In genomic region chr5:106652220-106652753, GRCm38 (mm10) we compare ENCODE assay signal across 27 mouse cellular contexts. TPM values are rescaled to one million over a fixed set of nuclear protein-coding genes. Genes with fewer than 3 reads are reported as not detected.
DNase-seq lines count a peak whose midpoint lies in the region; ATAC-seq and TF ChIP-seq lines count a peak whose summit lies in the region.
"Had no signal": no experiment of that assay in that cellular context is flagged by ENCODE, and none has a peak within 500 bp of the region (broad histone marks: within the 10 kb centered on the region; RNA-seq: fewer than 3 reads in every experiment).

No protein-coding gene starts in this region.

- H3K27me3 ChIP-seq in liver, embryonic 12.5 days (replicated peaks), result no peaks in the 10 kb centered on the region
- no peaks in the 10 kb centered on the region for H3K27me3 ChIP-seq in liver, embryonic 11.5 days (replicated peaks; ENCODE audit: control insufficient read depth, insufficient read depth, low read length)
- H3K27me3 ChIP-seq in midbrain, embryonic 11.5 days (ENCODE audit: control insufficient read depth, insufficient read depth, low read length), result no peaks in the 10 kb centered on the region
- H3K27me3 ChIP-seq in midbrain, embryonic 14.5 days (ENCODE audit: control insufficient read depth, insufficient read depth, low read length), result no peaks in the 10 kb centered on the region
- no peaks in the 10 kb centered on the region for H3K27me3 ChIP-seq in liver, embryonic 16.5 days (ENCODE audit: control insufficient read depth, insufficient read depth, low read depth, low read length)
- H3K27me3 ChIP-seq in forebrain, postnatal 0 days (ENCODE audit: insufficient read depth, low read length), result no peaks in the 10 kb centered on the region
- H3K27me3 ChIP-seq: embryonic facial prominence, embryonic 13.5 days; forebrain, embryonic 12.5 days; heart, embryonic 13.5 days; hindbrain, embryonic 15.5 days had no signal

- H3K4me1 ChIP-seq in liver, embryonic 12.5 days, result peaks cover 24% of the 10 kb centered on the region
- peaks cover 6% of the 10 kb centered on the region; the same call in 1 of the 2 replicates for H3K4me1 ChIP-seq in liver, embryonic 11.5 days (replicated peaks; ENCODE audit: control insufficient read depth, insufficient read depth, low read length)
- H3K4me1 ChIP-seq in midbrain, embryonic 11.5 days (ENCODE audit: control insufficient read depth, insufficient read depth, low read length), result no peaks in the 10 kb centered on the region
- no peaks in the 10 kb centered on the region for H3K4me1 ChIP-seq in midbrain, embryonic 14.5 days (ENCODE audit: control insufficient read depth, insufficient read depth, low read length)
- H3K4me1 ChIP-seq in liver, embryonic 16.5 days (ENCODE audit: control insufficient read depth, low read depth, low read length), result peaks cover 7% of the 10 kb centered on the region
- H3K4me1 ChIP-seq in forebrain, postnatal 0 days (ENCODE audit: insufficient read depth), result no peaks in the 10 kb centered on the region
- H3K4me1 ChIP-seq: embryonic facial prominence, embryonic 13.5 days; forebrain, embryonic 12.5 days; hindbrain, embryonic 15.5 days had no signal

- H3K27ac ChIP-seq in liver, embryonic 12.5 days, result 0 out of 2 replicates have a peak overlapping the region, but pooled peaks have one; percentile 2
- H3K27ac ChIP-seq in liver, embryonic 11.5 days (ENCODE audit: low read depth, low read length), result no peak overlapping the region
- H3K27ac ChIP-seq in midbrain, embryonic 11.5 days (ENCODE audit: low read depth, low read length), result no peak overlapping the region
- no peak overlapping the region for H3K27ac ChIP-seq in midbrain, embryonic 14.5 days (replicated peaks; ENCODE audit: low read depth, low read length)
- peak overlapping the region; percentile 56 for H3K27ac ChIP-seq in liver, embryonic 16.5 days (ENCODE audit: low read length)
- no peak overlapping the region for H3K27ac ChIP-seq in forebrain, postnatal 0 days (ENCODE audit: low read depth, low read length)
- H3K27ac ChIP-seq: embryonic facial prominence, embryonic 13.5 days; forebrain, embryonic 12.5 days; heart, embryonic 13.5 days; hindbrain, embryonic 15.5 days had no signal

- 75% methylated on average over 4 of the region's 4 CpGs for WGBS in liver, embryonic 12.5 days (ENCODE audit: insufficient replicate concordance)
- WGBS in liver, embryonic 11.5 days, result 84% methylated on average over 4 of the region's 4 CpGs
- 88% methylated on average over 4 of the region's 4 CpGs for WGBS in midbrain, embryonic 11.5 days
- 96% methylated on average over 4 of the region's 4 CpGs for WGBS in midbrain, embryonic 14.5 days
- 61% methylated on average over 4 of the region's 4 CpGs for WGBS in liver, embryonic 16.5 days (ENCODE audit: insufficient replicate concordance)
- WGBS in forebrain, postnatal 0 days, result 92% methylated on average over 4 of the region's 4 CpGs

- no peak for DNase-seq in liver, embryonic 11.5 days (ENCODE audit: low spot score)
- peak; percentile 41 for DNase-seq in midbrain, embryonic 11.5 days (ENCODE audit: low spot score, missing footprints)
- no peak for DNase-seq in midbrain, embryonic 14.5 days
- DNase-seq in forebrain, postnatal 0 days, result no peak
- no peak for DNase-seq in spleen, postnatal 4 days (ENCODE audit: low spot score in 2 of 2)
- DNase-seq: adrenal gland, postnatal 25 days; B cell, adult 2 months; cerebellum, adult 18-20 months; cerebellum, adult 9-11 months; cerebellum, postnatal 36 days; gastrocnemius, postnatal 14 days; heart, postnatal 36 days had no signal

- no peak for TF ChIP-seq CTCF in forebrain, postnatal 0 days (IDR thresholded peaks at IDR 0.05; ENCODE audit: low read depth)

- H3K36me3 ChIP-seq in liver, embryonic 12.5 days, result peaks cover 43% of the 10 kb centered on the region
- H3K36me3 ChIP-seq in liver, embryonic 11.5 days (ENCODE audit: control insufficient read depth, insufficient read depth, low read length), result peaks cover 8% of the 10 kb centered on the region; the same call in 1 of the 2 replicates
- H3K36me3 ChIP-seq in midbrain, embryonic 11.5 days (ENCODE audit: control insufficient read depth, insufficient read depth, low read length), result peaks cover 4% of the 10 kb centered on the region
- no peaks in the 10 kb centered on the region; the same call in 1 of the 2 replicates for H3K36me3 ChIP-seq in midbrain, embryonic 14.5 days (ENCODE audit: control insufficient read depth, insufficient read depth, low read length)
- no peaks in the 10 kb centered on the region; the same call in 1 of the 2 replicates for H3K36me3 ChIP-seq in liver, embryonic 16.5 days (ENCODE audit: control insufficient read depth, insufficient read depth)
- H3K36me3 ChIP-seq in forebrain, postnatal 0 days (ENCODE audit: insufficient read depth), result no peaks in the 10 kb centered on the region; the same call in 1 of the 2 replicates
- H3K36me3 ChIP-seq: hindbrain, embryonic 15.5 days had no signal

- no peaks in the 10 kb centered on the region for H3K9me3 ChIP-seq in liver, embryonic 12.5 days (replicated peaks)
- no peaks in the 10 kb centered on the region for H3K9me3 ChIP-seq in liver, embryonic 11.5 days (ENCODE audit: control insufficient read depth, low read length)
- H3K9me3 ChIP-seq in midbrain, embryonic 11.5 days (ENCODE audit: control insufficient read depth, low read length), result no peaks in the 10 kb centered on the region
- H3K9me3 ChIP-seq in midbrain, embryonic 14.5 days (ENCODE audit: control insufficient read depth, low read length), result no peaks in the 10 kb centered on the region
- H3K9me3 ChIP-seq in liver, embryonic 16.5 days (replicated peaks; ENCODE audit: control insufficient read depth, low read length), result no peaks in the 10 kb centered on the region
- H3K9me3 ChIP-seq in forebrain, postnatal 0 days (ENCODE audit: low read length), result no peaks in the 10 kb centered on the region
- H3K9me3 ChIP-seq: embryonic facial prominence, embryonic 13.5 days; forebrain, embryonic 12.5 days; G1E; heart, embryonic 13.5 days; hindbrain, embryonic 15.5 days had no signal

- H3K4me2 ChIP-seq in liver, embryonic 12.5 days, result no peak overlapping the region
- no peak overlapping the region for H3K4me2 ChIP-seq in liver, embryonic 11.5 days
- no peak overlapping the region for H3K4me2 ChIP-seq in midbrain, embryonic 11.5 days
- no peak overlapping the region for H3K4me2 ChIP-seq in midbrain, embryonic 14.5 days (ENCODE audit: low read length)
- H3K4me2 ChIP-seq in liver, embryonic 16.5 days (ENCODE audit: low read depth, low read length), result no peak overlapping the region
- H3K4me2 ChIP-seq in forebrain, postnatal 0 days (ENCODE audit: low read depth), result no peak overlapping the region
- H3K4me2 ChIP-seq: embryonic facial prominence, embryonic 13.5 days; forebrain, embryonic 12.5 days; heart, embryonic 13.5 days; hindbrain, embryonic 15.5 days had no signal

- H3K9ac ChIP-seq in liver, embryonic 12.5 days, result no peak overlapping the region
- no peak overlapping the region for H3K9ac ChIP-seq in liver, embryonic 11.5 days (ENCODE audit: low read depth, low read length)
- no peak overlapping the region for H3K9ac ChIP-seq in midbrain, embryonic 11.5 days (ENCODE audit: low read length)
- no peak overlapping the region for H3K9ac ChIP-seq in midbrain, embryonic 14.5 days (replicated peaks; ENCODE audit: low read length)
- no peak overlapping the region for H3K9ac ChIP-seq in liver, embryonic 16.5 days (ENCODE audit: low read depth, low read length)
- H3K9ac ChIP-seq in forebrain, postnatal 0 days, result no peak overlapping the region
- H3K9ac ChIP-seq: embryonic facial prominence, embryonic 13.5 days; forebrain, embryonic 12.5 days; heart, embryonic 13.5 days; hindbrain, embryonic 15.5 days had no signal

- no peak overlapping the region for H3K4me3 ChIP-seq in liver, embryonic 12.5 days
- H3K4me3 ChIP-seq in liver, embryonic 11.5 days (ENCODE audit: low read depth, low read length), result no peak overlapping the region
- no peak overlapping the region for H3K4me3 ChIP-seq in midbrain, embryonic 11.5 days (ENCODE audit: low read depth, low read length)
- no peak overlapping the region for H3K4me3 ChIP-seq in midbrain, embryonic 14.5 days (replicated peaks; ENCODE audit: low read depth, low read length)
- no peak overlapping the region for H3K4me3 ChIP-seq in liver, embryonic 16.5 days (ENCODE audit: low read depth, low read length)
- H3K4me3 ChIP-seq in forebrain, postnatal 0 days (ENCODE audit: low read depth, low read length), result no peak overlapping the region
- H3K4me3 ChIP-seq: embryonic facial prominence, embryonic 13.5 days; forebrain, embryonic 12.5 days; heart, embryonic 13.5 days; hindbrain, embryonic 15.5 days had no signal

- no peak for ATAC-seq in liver, embryonic 12.5 days
- ATAC-seq in liver, embryonic 11.5 days (replicated peaks; ENCODE audit: low FRiP score), result no peak
- ATAC-seq in midbrain, embryonic 11.5 days (ENCODE audit: low FRiP score), result no peak
- no peak for ATAC-seq in midbrain, embryonic 14.5 days (ENCODE audit: low FRiP score, low TSS enrichment)
- peak; percentile 83 for ATAC-seq in liver, embryonic 16.5 days (ENCODE audit: low read depth)
- no peak for ATAC-seq in forebrain, postnatal 0 days
- ATAC-seq: CD4-positive, CD25-positive, alpha-beta regulatory T cell, adult 4 months; forebrain, embryonic 16.5 days had no signal

RNA-seq across cellular contexts. Expression of gene Gm17304, which starts 43.4 kb away (rescaled TPM):
- polyA plus RNA-seq in liver, embryonic 12.5 days (2016; fragmentation: Nextera tagmentation; extraction: Ambion mirVana), result not detected in 2 replicates
- polyA plus RNA-seq in liver, embryonic 11.5 days (2014; fragmentation: Nextera tagmentation; extraction: Ambion mirVana), result not detected in 2 replicates
- polyA plus RNA-seq in midbrain, embryonic 11.5 days (2014; fragmentation: Nextera tagmentation; extraction: Ambion mirVana), result not detected in 2 replicates
- polyA plus RNA-seq in midbrain, embryonic 14.5 days (2014; fragmentation: Nextera tagmentation; extraction: Ambion mirVana), result not detected in 2 replicates
- polyA plus RNA-seq in liver, embryonic 16.5 days (2015; fragmentation: Nextera tagmentation; extraction: Ambion mirVana), result not detected in 2 replicates
- total RNA-seq in forebrain, postnatal 0 days (2014; rRNA removed), result not detected in 2 replicates
- not detected in 2 replicates for polyA plus RNA-seq in forebrain, postnatal 0 days (2015; fragmentation: Nextera tagmentation; extraction: Ambion mirVana)
- total RNA-seq: adrenal gland, adult 18-20 months; adrenal gland, postnatal 25 days; G1E; gastrocnemius, adult 18-20 months; gastrocnemius, postnatal 14 days; heart, adult 8-10 months; heart, postnatal 36 days had no signal
- polyA plus RNA-seq: CD4-positive, CD25-positive, alpha-beta regulatory T cell, adult 4 months; embryonic facial prominence, embryonic 13.5 days; forebrain, embryonic 12.5 days; forebrain, embryonic 16.5 days; G1E; gonadal fat pad, adult 2 months; heart, embryonic 13.5 days; heart, postnatal 0 days; hindbrain, embryonic 11.5 days; hindbrain, embryonic 15.5 days had no signal

RNA-seq across cellular contexts. Expression of gene Zfp644, which starts 44.8 kb away (rescaled TPM):
- 23.2 and 26.3 TPM in 2 replicates for polyA plus RNA-seq in liver, embryonic 12.5 days (2016; fragmentation: Nextera tagmentation; extraction: Ambion mirVana)
- polyA plus RNA-seq in liver, embryonic 11.5 days (2014; fragmentation: Nextera tagmentation; extraction: Ambion mirVana), result 36.6 and 44.4 TPM in 2 replicates
- 77.6 and 89.9 TPM in 2 replicates for polyA plus RNA-seq in midbrain, embryonic 11.5 days (2014; fragmentation: Nextera tagmentation; extraction: Ambion mirVana)
- polyA plus RNA-seq in midbrain, embryonic 14.5 days (2014; fragmentation: Nextera tagmentation; extraction: Ambion mirVana), result 114 and 116 TPM in 2 replicates
- polyA plus RNA-seq in liver, embryonic 16.5 days (2015; fragmentation: Nextera tagmentation; extraction: Ambion mirVana), result 15.0 and 15.8 TPM in 2 replicates
- 114 and 132 TPM in 2 replicates for total RNA-seq in forebrain, postnatal 0 days (2014; rRNA removed)
- polyA plus RNA-seq in forebrain, postnatal 0 days (2015; fragmentation: Nextera tagmentation; extraction: Ambion mirVana), result 57.1 and 70.8 TPM in 2 replicates

Comparison
In these comparisons a context has a peak if more than half of its experiments do, and no peak if none do; other contexts are left out.
1. H3K27ac ChIP-seq: peak in liver, embryonic 12.5 days (single experiment) and liver, embryonic 16.5 days (single experiment); none in liver, embryonic 11.5 days (single experiment), midbrain, embryonic 11.5 days (single experiment), midbrain, embryonic 14.5 days (single experiment) and forebrain, postnatal 0 days (single experiment).